Mouse (Mus musculus) MEL (cell line): ENCODE results near the gene Kif5a.

Experiments used
- CTCF ChIP-seq, 3 experiments: IDR thresholded peaks in 2 of 3; conservative IDR thresholded peaks in 1 of 3; 2 replicates each; pipeline ENCODE4 v1.5.1; 2011 to 2012; ENCODE audit warnings: low read length in 3 of 3, low read depth in 2 of 3, mild to moderate bottlenecking in 2 of 3, improper control_type of control experiment in 1 of 3, inconsistent platforms in 1 of 3, mixed read lengths in 1 of 3, moderate library complexity in 1 of 3; ENCODE audit not compliant: control insufficient read depth in 1 of 3, insufficient read depth in 1 of 3, poor library complexity in 1 of 3, severe bottlenecking in 1 of 3
- E2F4 ChIP-seq: IDR thresholded peaks from 2 replicates; pipeline ENCODE4 v1.6.1; 2011; ENCODE audit warnings: low read depth, low read length, improper control_type of control experiment, borderline replicate concordance
- GATA1 ChIP-seq: IDR thresholded peaks from 2 replicates; pipeline ENCODE4 v1.6.1; 2011; ENCODE audit warnings: low read depth, low read length, improper control_type of control experiment
- MAX ChIP-seq: IDR thresholded peaks from 2 replicates; pipeline ENCODE4 v1.6.1; 2011; ENCODE audit warnings: low read length, improper control_type of control experiment
- POLR2A ChIP-seq, 2 experiments: IDR thresholded peaks; 2 replicates each; pipeline ENCODE4 v1.6.1; 2011 to 2012; ENCODE audit warnings: low read length in 2 of 2, mild to moderate bottlenecking in 2 of 2, control low read depth in 1 of 2, improper control_type of control experiment in 1 of 2, low read depth in 1 of 2, moderate library complexity in 1 of 2; ENCODE audit not compliant: control insufficient read depth in 1 of 2, insufficient read depth in 1 of 2, poor library complexity in 1 of 2
- SIN3A ChIP-seq: IDR thresholded peaks from 2 replicates; pipeline ENCODE4 v1.6.1; 2012; ENCODE audit warnings: low read length, improper control_type of control experiment, inconsistent platforms
- TCF12 ChIP-seq: IDR thresholded peaks from 2 replicates; pipeline ENCODE4 v1.6.1; 2014; ENCODE audit warnings: low read depth, mild to moderate bottlenecking, inconsistent platforms, low read length, improper control_type of control experiment, moderate library complexity

DNA sequence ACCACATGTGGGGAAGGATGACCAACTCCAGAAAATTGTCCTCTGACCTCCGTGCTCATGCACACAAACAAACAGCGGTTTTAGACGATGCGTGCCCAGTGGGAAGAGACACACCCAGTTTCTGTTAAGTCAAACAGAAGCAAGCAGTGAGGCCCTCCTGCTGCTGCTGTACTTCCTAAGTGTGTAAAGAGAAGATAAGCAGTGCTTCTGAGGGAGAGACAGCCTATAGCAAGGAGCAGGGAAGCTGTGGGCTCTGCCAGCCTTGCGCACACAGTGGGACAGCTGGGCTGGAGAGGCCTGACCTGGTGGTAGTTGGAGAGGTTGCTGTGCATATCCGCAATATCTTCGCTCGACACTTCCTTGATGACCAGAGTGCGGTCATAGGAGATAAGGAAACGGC lies 57.8 kb downstream of the Kif5a start:
- TF ChIP-seq E2F4 (no peak), POLR2A (IDR thresholded peaks at IDR 0.05; ENCODE audit: control insufficient read depth in 1 of 2, insufficient read depth in 1 of 2, low read depth in 1 of 2, low read length in 2 of 2, poor library complexity in 1 of 2) (no peak; a peak in 1 of 4 replicates), TCF12 (peak; percentile 94), CTCF (IDR thresholded peaks at IDR 0.05 in 2 of 3, conservative IDR thresholded peaks at IDR 0.05 in 1 of 3; ENCODE audit: control insufficient read depth in 1 of 3, insufficient read depth in 1 of 3, low read depth in 2 of 3, low read length in 3 of 3, poor library complexity in 1 of 3, severe bottlenecking in 1 of 3) (no peak), SIN3A (peak; percentile 94), MAX (peak; percentile 71), GATA1 (peak; percentile 85)
